8 mouse cellular contexts compared by ENCODE assay signal in genomic region chr15:78405098-78405497, GRCm38 (mm10). TPM values are rescaled to one million over a fixed set of nuclear protein-coding genes. Genes with fewer than 3 reads are reported as not detected.
DNase-seq lines count a peak whose midpoint lies in the region; ATAC-seq lines count a peak whose summit lies in the region.

No protein-coding gene starts in this region.

- peaks cover 66% of the 10 kb centered on the region for H3K36me3 ChIP-seq in erythroblast, embryonic 14.5 days (ENCODE audit: control insufficient read depth)
- H3K36me3 ChIP-seq in neural tube, embryonic 11.5 days (ENCODE audit: control insufficient read depth, insufficient read depth, low read length), result no peaks in the 10 kb centered on the region
- no peaks in the 10 kb centered on the region for H3K36me3 ChIP-seq in limb, embryonic 13.5 days
- H3K36me3 ChIP-seq in stomach, embryonic 15.5 days, result no peaks in the 10 kb centered on the region

- H3K4me1 ChIP-seq in erythroblast, embryonic 14.5 days (ENCODE audit: control insufficient read depth), result peaks cover 91% of the 10 kb centered on the region
- peaks cover 16% of the 10 kb centered on the region for H3K4me1 ChIP-seq in neural tube, embryonic 11.5 days (ENCODE audit: control insufficient read depth, insufficient read depth, low read length)
- H3K4me1 ChIP-seq in limb, embryonic 13.5 days, result peaks cover 46% of the 10 kb centered on the region
- H3K4me1 ChIP-seq in stomach, embryonic 15.5 days, result peaks cover 51% of the 10 kb centered on the region

- DNase-seq in neural tube, embryonic 11.5 days (ENCODE audit: low spot score), result no peak
- DNase-seq in neural tube, embryonic 10.5 days (ENCODE audit: extremely low spot score, low spot score), result no peak
- no peak for DNase-seq in frontal cortex, postnatal 10 days (ENCODE audit: low spot score in 2 of 2)
- no peak for DNase-seq in cerebellum, adult 11 months

- H3K9ac ChIP-seq in neural tube, embryonic 11.5 days (ENCODE audit: low read length), result peak overlapping the region; percentile 68
- peak overlapping the region; percentile 74; the same call in 1 of the 2 replicates for H3K9ac ChIP-seq in limb, embryonic 13.5 days
- peak overlapping the region; percentile 53; the same call in 1 of the 2 replicates for H3K9ac ChIP-seq in stomach, embryonic 15.5 days

- no peak for ATAC-seq in erythroblast, adult 5-6 weeks (replicated peaks; ENCODE audit: low FRiP score, poor library complexity, severe bottlenecking)
- no peak for ATAC-seq in neural tube, embryonic 11.5 days (ENCODE audit: insufficient read depth, low FRiP score, low TSS enrichment)
- no peak for ATAC-seq in limb, embryonic 13.5 days (ENCODE audit: low FRiP score, low read depth)
- no peak for ATAC-seq in stomach, embryonic 15.5 days (ENCODE audit: insufficient read depth, low FRiP score, low read depth)

- H3K27me3 ChIP-seq in erythroblast, embryonic 14.5 days (ENCODE audit: control insufficient read depth), result peaks cover 9% of the 10 kb centered on the region
- H3K27me3 ChIP-seq in neural tube, embryonic 11.5 days (ENCODE audit: control insufficient read depth, insufficient read depth, low read length), result peaks cover 22% of the 10 kb centered on the region
- peaks cover 24% of the 10 kb centered on the region for H3K27me3 ChIP-seq in limb, embryonic 13.5 days
- peaks cover 5% of the 10 kb centered on the region; the same call in 1 of the 2 replicates for H3K27me3 ChIP-seq in stomach, embryonic 15.5 days (replicated peaks)

- peak overlapping the region; percentile 79 for H3K4me2 ChIP-seq in neural tube, embryonic 11.5 days (ENCODE audit: low read depth)
- peak overlapping the region; percentile 97 for H3K4me2 ChIP-seq in limb, embryonic 13.5 days (replicated peaks)
- peak overlapping the region; percentile 90 for H3K4me2 ChIP-seq in stomach, embryonic 15.5 days

- H3K9me3 ChIP-seq in erythroblast, embryonic 14.5 days (ENCODE audit: control insufficient read depth, low read length), result 0 out of 2 replicates have a peak, but pooled peaks cover 2% of the 10 kb centered on the region
- H3K9me3 ChIP-seq in neural tube, embryonic 11.5 days (ENCODE audit: control insufficient read depth, low read length), result no peaks in the 10 kb centered on the region
- H3K9me3 ChIP-seq in limb, embryonic 13.5 days, result no peaks in the 10 kb centered on the region
- no peaks in the 10 kb centered on the region for H3K9me3 ChIP-seq in stomach, embryonic 15.5 days

- peak overlapping the region; percentile 100 for H3K4me3 ChIP-seq in erythroblast, embryonic 14.5 days (replicated peaks)
- peak overlapping the region; percentile 41 for H3K4me3 ChIP-seq in neural tube, embryonic 11.5 days (ENCODE audit: low read depth, low read length)
- peak overlapping the region; percentile 72 for H3K4me3 ChIP-seq in limb, embryonic 13.5 days
- H3K4me3 ChIP-seq in stomach, embryonic 15.5 days (replicated peaks), result peak overlapping the region; percentile 79

- H3K27ac ChIP-seq in neural tube, embryonic 11.5 days (ENCODE audit: low read depth, low read length), result no peak overlapping the region
- no peak overlapping the region for H3K27ac ChIP-seq in limb, embryonic 13.5 days
- H3K27ac ChIP-seq in stomach, embryonic 15.5 days, result peak overlapping the region; percentile 99

- WGBS in neural tube, embryonic 11.5 days, result 55% methylated on average over 11 of the region's 11 CpGs
- 47% methylated on average over 11 of the region's 11 CpGs for WGBS in limb, embryonic 13.5 days
- 47% methylated on average over 11 of the region's 11 CpGs for WGBS in stomach, embryonic 15.5 days

RNA-seq across cellular contexts. Expression of gene Tst, which starts 0.6 kb away (rescaled TPM):
- polyA plus RNA-seq in erythroblast, embryonic 14.5 days (2012), result 3.8 and 3.9 TPM in 2 replicates
- total RNA-seq in erythroblast, adult 5-6 weeks (2015; ENCODE audit: low replicate concordance), result 5.2 and 6.0 TPM in 2 replicates
- total RNA-seq in erythroblast, adult 5-6 weeks (2017; ENCODE audit: low replicate concordance), result 3.5 and 8.1 TPM in 2 replicates
- polyA plus RNA-seq in neural tube, embryonic 11.5 days (2014; fragmentation: Nextera tagmentation; extraction: Ambion mirVana), result 7.5 and 7.8 TPM in 2 replicates
- 5.6 and 7.3 TPM in 2 replicates for polyA plus RNA-seq in limb, embryonic 13.5 days (2015; fragmentation: Nextera tagmentation; extraction: Ambion mirVana)
- polyA plus RNA-seq in stomach, embryonic 15.5 days (2015; fragmentation: Nextera tagmentation; extraction: Ambion mirVana), result 67.4 and 89.8 TPM in 2 replicates

RNA-seq across cellular contexts. Expression of gene Mpst, which starts 1.1 kb away (rescaled TPM):
- polyA plus RNA-seq in erythroblast, embryonic 14.5 days (2012), result 68.7 and 72.8 TPM in 2 replicates
- 7.7 and 10.4 TPM in 2 replicates for total RNA-seq in erythroblast, adult 5-6 weeks (2015; ENCODE audit: low replicate concordance)
- total RNA-seq in erythroblast, adult 5-6 weeks (2017; ENCODE audit: low replicate concordance), result 22.4 and 39.6 TPM in 2 replicates
- polyA plus RNA-seq in neural tube, embryonic 11.5 days (2014; fragmentation: Nextera tagmentation; extraction: Ambion mirVana), result 1.9 and 2.5 TPM in 2 replicates
- polyA plus RNA-seq in limb, embryonic 13.5 days (2015; fragmentation: Nextera tagmentation; extraction: Ambion mirVana), result 1.6 TPM in 2 replicates
- polyA plus RNA-seq in stomach, embryonic 15.5 days (2015; fragmentation: Nextera tagmentation; extraction: Ambion mirVana), result 3.3 and 4.2 TPM in 2 replicates

RNA-seq across cellular contexts. Expression of gene Tex33, which starts 9.4 kb away (rescaled TPM):
- polyA plus RNA-seq in erythroblast, embryonic 14.5 days (2012), result not detected in 2 replicates
- total RNA-seq in erythroblast, adult 5-6 weeks (2015; ENCODE audit: low replicate concordance), result not detected in 2 replicates
- not detected in 2 replicates for total RNA-seq in erythroblast, adult 5-6 weeks (2017; ENCODE audit: low replicate concordance)
- polyA plus RNA-seq in neural tube, embryonic 11.5 days (2014; fragmentation: Nextera tagmentation; extraction: Ambion mirVana), result not detected in 2 replicates
- polyA plus RNA-seq in limb, embryonic 13.5 days (2015; fragmentation: Nextera tagmentation; extraction: Ambion mirVana), result not detected in 2 replicates
- not detected in 2 replicates for polyA plus RNA-seq in stomach, embryonic 15.5 days (2015; fragmentation: Nextera tagmentation; extraction: Ambion mirVana)

RNA-seq across cellular contexts. Expression of gene Kctd17, which starts 23.3 kb away (rescaled TPM):
- 0.07 and 0.10 TPM in 2 replicates for polyA plus RNA-seq in erythroblast, embryonic 14.5 days (2012)
- 1.0 TPM in 1 of 2 replicates, not detected in the other for total RNA-seq in erythroblast, adult 5-6 weeks (2015; ENCODE audit: low replicate concordance)
- total RNA-seq in erythroblast, adult 5-6 weeks (2017; ENCODE audit: low replicate concordance), result 0.98 and 2.0 TPM in 2 replicates
- polyA plus RNA-seq in neural tube, embryonic 11.5 days (2014; fragmentation: Nextera tagmentation; extraction: Ambion mirVana), result 74.6 and 78.1 TPM in 2 replicates
- polyA plus RNA-seq in limb, embryonic 13.5 days (2015; fragmentation: Nextera tagmentation; extraction: Ambion mirVana), result 45.0 and 48.3 TPM in 2 replicates
- 35.4 and 40.6 TPM in 2 replicates for polyA plus RNA-seq in stomach, embryonic 15.5 days (2015; fragmentation: Nextera tagmentation; extraction: Ambion mirVana)

Comparison
In these comparisons a context has a peak if more than half of its experiments do, and no peak if none do; other contexts are left out.
1. H3K4me3 ChIP-seq: peak in every context shown above with its lines; median percentile 100 in erythroblast, embryonic 14.5 days; 79 in stomach, embryonic 15.5 days; 72 in limb, embryonic 13.5 days; 41 in neural tube, embryonic 11.5 days.
2. RNA of gene Mpst, which starts 1.1 kb away (polyA plus RNA-seq): 68.7 to 72.8 TPM in erythroblast, embryonic 14.5 days; 3.3 to 4.2 TPM in stomach, embryonic 15.5 days, 1.9 to 2.5 TPM in neural tube, embryonic 11.5 days and 1.6 TPM in limb, embryonic 13.5 days; every median in the first group is over 10 times any median in the second.
3. Peak in every context shown above with its lines, with median percentiles within 50 percentile points of each other: H3K4me2 ChIP-seq and H3K9ac ChIP-seq.